ENCODE assay signal across 32 mouse cellular contexts in genomic region chr2:24109085-24109484, GRCm38 (mm10). TPM values are rescaled to one million over a fixed set of nuclear protein-coding genes. Genes with fewer than 3 reads are reported as not detected.
"Had no signal": no experiment of that assay in that cellular context is flagged by ENCODE, and none has a peak within 500 bp of the region (broad histone marks: within the 10 kb centered on the region; RNA-seq: fewer than 3 reads in every experiment).

No protein-coding gene starts in this region.

- H3K4me3 ChIP-seq: heart, adult 2 months; heart, embryonic 13.5 days; heart, embryonic 15.5 days; hindbrain, embryonic 13.5 days; hindbrain, embryonic 15.5 days; limb, embryonic 13.5 days; limb, embryonic 15.5 days; liver, embryonic 12.5 days had no signal

- DNase-seq: forebrain, postnatal 0 days; gastrocnemius, postnatal 14 days; gastrocnemius, postnatal 36 days; heart, adult 11 months; heart, adult 2 months; heart, postnatal 14 days; heart, postnatal 36 days; kidney, adult 18-20 months; kidney, adult 8-10 months; kidney, postnatal 14 days; kidney, postnatal 36 days; layer of hippocampus, adult 9-11 months; layer of hippocampus, postnatal 36 days had no signal

- H3K27ac ChIP-seq: heart, adult 2 months; heart, embryonic 13.5 days; heart, embryonic 15.5 days; hindbrain, embryonic 13.5 days; hindbrain, embryonic 15.5 days; hindbrain, postnatal 0 days; kidney, postnatal 0 days; limb, embryonic 13.5 days; limb, embryonic 15.5 days; liver, embryonic 12.5 days; liver, embryonic 14.5 days had no signal

RNA-seq across cellular contexts. Expression of gene Tbpl2, which starts 12.7 kb away (rescaled TPM):
- total RNA-seq: forebrain, postnatal 0 days; gastrocnemius, adult 18-20 months; gastrocnemius, adult 8-10 months; gastrocnemius, postnatal 14 days; gastrocnemius, postnatal 36 days; heart, adult 2 months; heart, postnatal 14 days; heart, postnatal 36 days; hematopoietic stem cell, adult 5-6 weeks; hindbrain, postnatal 0 days; layer of hippocampus, adult 18-20 months; layer of hippocampus, postnatal 14 days; layer of hippocampus, postnatal 36 days; left cerebral cortex, adult 8-10 months; left cerebral cortex, postnatal 14 days; left cerebral cortex, postnatal 36 days; liver, adult 2 months had no signal

RNA-seq across cellular contexts. Expression of gene Il1f8, which starts 43.9 kb away (rescaled TPM):
- total RNA-seq: forebrain, postnatal 0 days; gastrocnemius, adult 18-20 months; gastrocnemius, adult 8-10 months; gastrocnemius, postnatal 14 days; gastrocnemius, postnatal 36 days; heart, adult 2 months; heart, postnatal 14 days; heart, postnatal 36 days; hematopoietic stem cell, adult 5-6 weeks; hindbrain, postnatal 0 days; layer of hippocampus, adult 18-20 months; layer of hippocampus, postnatal 14 days; layer of hippocampus, postnatal 36 days; left cerebral cortex, adult 8-10 months; left cerebral cortex, postnatal 14 days; left cerebral cortex, postnatal 36 days; liver, adult 2 months had no signal
